ENCODE assay signal across 21 mouse cellular contexts in genomic region chr1:151482497-151482896, GRCm38 (mm10). TPM values are rescaled to one million over a fixed set of nuclear protein-coding genes. Genes with fewer than 3 reads are reported as not detected.
A peak's percentile ranks its signal among the peaks of the same experiment; 100 is the strongest.
DNase-seq lines count a peak whose midpoint lies in the region; ATAC-seq and TF ChIP-seq lines count a peak whose summit lies in the region.
"Had no signal": no experiment of that assay in that cellular context is flagged by ENCODE, and none has a peak within 500 bp of the region (broad histone marks: within the 10 kb centered on the region; RNA-seq: fewer than 3 reads in every experiment).

No protein-coding gene starts in this region.

- H3K36me3 ChIP-seq in liver, postnatal 0 days (replicated peaks; ENCODE audit: insufficient read depth, low read length) = peaks cover 8% of the 10 kb centered on the region; the same call in 1 of the 2 replicates
- H3K36me3 ChIP-seq in myocyte (ENCODE audit: control insufficient read depth, insufficient read depth) = peaks cover 18% of the 10 kb centered on the region

- peaks cover 72% of the 10 kb centered on the region for H3K79me2 ChIP-seq in myocyte (ENCODE audit: control insufficient read depth, insufficient read depth)

- no peaks in the 10 kb centered on the region for H3K27me3 ChIP-seq in liver, postnatal 0 days (ENCODE audit: insufficient read depth, low read length)
- H3K27me3 ChIP-seq in myocyte (ENCODE audit: control insufficient read depth, insufficient read depth, insufficient read length) = no peaks in the 10 kb centered on the region
- H3K27me3 ChIP-seq: CH12.LX, Patski had no signal

- ATAC-seq in liver, postnatal 0 days = peak; percentile 54; the same call in 1 of the 2 replicates
- ATAC-seq: activated CD4-positive, CD25-positive, alpha-beta regulatory T cell, adult 4 months; CD4-positive, CD25-positive, alpha-beta regulatory T cell, adult 4 months; Patski had no signal

- no peaks in the 10 kb centered on the region for H3K9me3 ChIP-seq in liver, postnatal 0 days (ENCODE audit: low read length)
- H3K9me3 ChIP-seq: G1E had no signal

- no peak overlapping the region for H3K9ac ChIP-seq in liver, postnatal 0 days (replicated peaks)

- H3K4me1 ChIP-seq in liver, postnatal 0 days (ENCODE audit: insufficient read depth) = peaks cover 5% of the 10 kb centered on the region; the same call in 1 of the 2 replicates

- no peak overlapping the region for H3K4me2 ChIP-seq in liver, postnatal 0 days (ENCODE audit: low read depth, low read length)
- no peak overlapping the region for H3K4me2 ChIP-seq in myocyte (ENCODE audit: low read depth)

- TF ChIP-seq CTCF in liver, postnatal 0 days (IDR thresholded peaks at IDR 0.05; ENCODE audit: low read depth) = no peak

- no peak for TF ChIP-seq EP300 in liver, postnatal 0 days (IDR thresholded peaks at IDR 0.05; ENCODE audit: low read depth)

- 0 out of 2 replicates have a peak overlapping the region, but pooled peaks have one; percentile 37 for H3K27ac ChIP-seq in liver, postnatal 0 days (ENCODE audit: low read depth)

- WGBS in liver, postnatal 0 days (ENCODE audit: insufficient replicate concordance) = 89% methylated on average over 1 of the region's 1 CpGs

- no peak overlapping the region for H3ac ChIP-seq in myocyte (ENCODE audit: control insufficient read depth, insufficient read length)

- TF ChIP-seq POLR2A in myocyte (IDR thresholded peaks at IDR 0.05; ENCODE audit: insufficient read length, low read depth) = no peak

- intact Hi-C loops in heart, postnatal 14 days (cut with DNase I) = no loop called here

- DNase-seq in heart, adult 11 months = peak; percentile 57
- no peak for DNase-seq in heart, postnatal 14 days
- no peak for DNase-seq in liver, postnatal 0 days
- no peak for DNase-seq in liver
- DNase-seq in left cerebral cortex, adult 11 months (ENCODE audit: low spot score) = no peak
- DNase-seq: adrenal gland, adult 2 months; adrenal gland, adult 8-10 months; adrenal gland, postnatal 10 days; adrenal gland, postnatal 14 days; adrenal gland, postnatal 25 days; adrenal gland, postnatal 36 days; B cell, adult 2 months; cerebellum, adult 11 months; cerebellum, adult 11-12 months; cerebellum, adult 18-20 months had no signal

- no peak overlapping the region for H3K4me3 ChIP-seq in liver, postnatal 0 days (ENCODE audit: low read depth, low read length)
- H3K4me3 ChIP-seq in myocyte = no peak overlapping the region

TF ChIP-seq in myocyte, 11 proteins besides CTCF, POLR2A, EP300 and RAD21:
- peak; percentile 70 for TF ChIP-seq CEBPB (IDR thresholded peaks at IDR 0.05; ENCODE audit: insufficient read depth, poor library complexity, severe bottlenecking)
- no peak for TF ChIP-seq MAX (IDR thresholded peaks at IDR 0.05; ENCODE audit: low read depth)

RNA-seq across cellular contexts. Expression of gene Rnf2, which starts 18.3 kb away (rescaled TPM):
- 10 to 100 TPM; 17.0 to 19.8 TPM for total RNA-seq in heart, postnatal 14 days (2021)
- 18.8 and 19.4 TPM in 2 replicates for polyA plus RNA-seq in liver, postnatal 0 days (2015; fragmentation: Nextera tagmentation; extraction: Ambion mirVana)
- 14.1 TPM for polyA plus RNA-seq in myocyte (2012; fragmentation: generic; extraction: Trizol)

RNA-seq across cellular contexts. Expression of gene Trmt1l, which starts 54.2 kb away (rescaled TPM):
- total RNA-seq in heart, postnatal 14 days (2021) = 10 to 100 TPM; 19.5 to 22.7 TPM
- 10.9 and 12.6 TPM in 2 replicates for polyA plus RNA-seq in liver, postnatal 0 days (2015; fragmentation: Nextera tagmentation; extraction: Ambion mirVana)
- 14.6 TPM for polyA plus RNA-seq in myocyte (2012; fragmentation: generic; extraction: Trizol)

RNA-seq across cellular contexts. Expression of gene Swt1, which starts 54.2 kb away (rescaled TPM):
- 10 to 100 TPM; 10.0 to 12.1 TPM for total RNA-seq in heart, postnatal 14 days (2021)
- polyA plus RNA-seq in liver, postnatal 0 days (2015; fragmentation: Nextera tagmentation; extraction: Ambion mirVana) = 17.2 and 20.6 TPM in 2 replicates
- polyA plus RNA-seq in myocyte (2012; fragmentation: generic; extraction: Trizol) = 2.7 TPM
